Mouse (Mus musculus): ENCODE results near the gene P2rx4. TPM values are rescaled to one million over a fixed set of nuclear protein-coding genes. Genes with fewer than 3 reads are reported as not detected.

P2rx4 gene
- polyA plus RNA-seq, 1 experiment from 2014 or later = 17.5 TPM

GRCm38 (mm10) chr5:122730776-122731175 is 23.4 kb downstream of the P2rx4 start:
- no peak overlapping the region for H3K27ac ChIP-seq (ENCODE audit: poor library complexity, severe bottlenecking)
- H3K4me2 ChIP-seq = no peak overlapping the region
- no peaks in the 10 kb centered on the region for H3K27me3 ChIP-seq (replicated peaks)
- H3K9me3 ChIP-seq (replicated peaks) = no peaks in the 10 kb centered on the region
- no peak for ATAC-seq (ENCODE audit: insufficient number of reproducible peaks, low FRiP score)
- peaks cover 31% of the 10 kb centered on the region for H3K4me1 ChIP-seq (replicated peaks)
- no peak overlapping the region for H3K9ac ChIP-seq
- 79% methylated on average over 10 of the region's 10 CpGs for WGBS
- H3K4me3 ChIP-seq = no peak overlapping the region
- peaks cover 4% of the 10 kb centered on the region; the same call in 1 of the 2 replicates for H3K36me3 ChIP-seq

GRCm38 (mm10) chr5:122731321-122731720 is 24.0 kb downstream of the P2rx4 start:
- no peaks in the 10 kb centered on the region for H3K9me3 ChIP-seq (replicated peaks)
- peaks cover 4% of the 10 kb centered on the region; the same call in 1 of the 2 replicates for H3K36me3 ChIP-seq
- no peaks in the 10 kb centered on the region for H3K27me3 ChIP-seq (replicated peaks)
- WGBS = 68% methylated on average over 8 of the region's 8 CpGs
- no peak overlapping the region for H3K4me3 ChIP-seq
- H3K4me2 ChIP-seq = no peak overlapping the region; the same call in 1 of the 2 replicates
- H3K4me1 ChIP-seq (replicated peaks) = peaks cover 28% of the 10 kb centered on the region
- H3K9ac ChIP-seq = no peak overlapping the region
- ATAC-seq (ENCODE audit: insufficient number of reproducible peaks, low FRiP score) = no peak
- H3K27ac ChIP-seq (ENCODE audit: poor library complexity, severe bottlenecking) = peak overlapping the region; percentile 78

GRCm38 (mm10) chr5:122731991-122732673 is 24.8 kb downstream of the P2rx4 start:
- Histone ChIP-seq H3K27me3 (replicated peaks) (no peaks in the 10 kb centered on the region), H3K4me3 (no peak overlapping the region), H3K4me1 (replicated peaks) (peaks cover 28% of the 10 kb centered on the region), H3K9me3 (replicated peaks) (no peaks in the 10 kb centered on the region), H3K36me3 (peaks cover 11% of the 10 kb centered on the region), H3K9ac (no peak overlapping the region), H3K27ac (ENCODE audit: poor library complexity, severe bottlenecking) (peak overlapping the region; percentile 78), H3K4me2 (peak overlapping the region; percentile 19)
- WGBS = 32% methylated on average over 15 of the region's 15 CpGs
- peak; percentile 66; the same call in 1 of the 2 replicates for ATAC-seq (ENCODE audit: insufficient number of reproducible peaks, low FRiP score)

GRCm38 (mm10) chr5:122733881-122734280 is 26.5 kb downstream of the P2rx4 start:
- Histone ChIP-seq H3K36me3 (peaks cover 14% of the 10 kb centered on the region), H3K9ac (no peak overlapping the region), H3K4me2 (peak overlapping the region; percentile 42), H3K9me3 (replicated peaks) (no peaks in the 10 kb centered on the region), H3K4me3 (no peak overlapping the region), H3K4me1 (replicated peaks) (peaks cover 28% of the 10 kb centered on the region), H3K27me3 (replicated peaks) (no peaks in the 10 kb centered on the region), H3K27ac (ENCODE audit: poor library complexity, severe bottlenecking) (no peak overlapping the region)
- ATAC-seq (ENCODE audit: insufficient number of reproducible peaks, low FRiP score) = no peak
- 66% methylated on average over 17 of the region's 17 CpGs for WGBS

- Histone ChIP-seq H3K9ac (no peak overlapping the region), H3K27me3 (replicated peaks) (no peaks in the 10 kb centered on the region), H3K4me2 (no peak overlapping the region), H3K4me3 (no peak overlapping the region), H3K27ac (ENCODE audit: poor library complexity, severe bottlenecking) (no peak overlapping the region), H3K4me1 (replicated peaks) (peaks cover 21% of the 10 kb centered on the region), H3K9me3 (replicated peaks) (no peaks in the 10 kb centered on the region), H3K36me3 (peaks cover 14% of the 10 kb centered on the region)
- no peak for ATAC-seq (ENCODE audit: insufficient number of reproducible peaks, low FRiP score)
- 87% methylated on average over 7 of the region's 7 CpGs for WGBS
These were observed 28.5 kb downstream of the P2rx4 start for GRCm38 (mm10) chr5:122735853-122736252.

- Histone ChIP-seq H3K36me3 (peaks cover 22% of the 10 kb centered on the region), H3K9me3 (replicated peaks) (no peaks in the 10 kb centered on the region), H3K4me2 (no peak overlapping the region), H3K27ac (ENCODE audit: poor library complexity, severe bottlenecking) (no peak overlapping the region), H3K4me1 (replicated peaks) (peaks cover 15% of the 10 kb centered on the region), H3K4me3 (no peak overlapping the region), H3K27me3 (replicated peaks) (no peaks in the 10 kb centered on the region), H3K9ac (no peak overlapping the region)
- 90% methylated on average over 15 of the region's 15 CpGs for WGBS
- ATAC-seq (ENCODE audit: insufficient number of reproducible peaks, low FRiP score) = peak; percentile 19; the same call in 1 of the 2 replicates
These were observed 29.4 kb downstream of the P2rx4 start for GRCm38 (mm10) chr5:122736761-122737160.

GRCm38 (mm10) chr5:122743880-122744422 is 36.6 kb downstream of the P2rx4 start:
- Histone ChIP-seq H3K4me3 (no peak overlapping the region), H3K4me1 (replicated peaks) (no peaks in the 10 kb centered on the region), H3K27me3 (replicated peaks) (no peaks in the 10 kb centered on the region), H3K27ac (ENCODE audit: poor library complexity, severe bottlenecking) (no peak overlapping the region), H3K4me2 (no peak overlapping the region), H3K9ac (no peak overlapping the region), H3K36me3 (peaks cover 60% of the 10 kb centered on the region), H3K9me3 (replicated peaks) (no peaks in the 10 kb centered on the region)
- ATAC-seq (ENCODE audit: insufficient number of reproducible peaks, low FRiP score) = no peak
- 74% methylated on average over 13 of the region's 13 CpGs for WGBS

GRCm38 (mm10) chr5:122747950-122748349 is 40.6 kb downstream of the P2rx4 start:
- no peak for ATAC-seq (ENCODE audit: insufficient number of reproducible peaks, low FRiP score)
- H3K4me2 ChIP-seq = no peak overlapping the region
- H3K4me3 ChIP-seq = no peak overlapping the region
- H3K9me3 ChIP-seq (replicated peaks) = no peaks in the 10 kb centered on the region
- no peak overlapping the region for H3K27ac ChIP-seq (ENCODE audit: poor library complexity, severe bottlenecking)
- H3K9ac ChIP-seq = no peak overlapping the region
- 75% methylated on average over 7 of the region's 7 CpGs for WGBS
- H3K27me3 ChIP-seq (replicated peaks) = no peaks in the 10 kb centered on the region
- H3K36me3 ChIP-seq = peaks cover 49% of the 10 kb centered on the region
- no peaks in the 10 kb centered on the region for H3K4me1 ChIP-seq (replicated peaks)

GRCm38 (mm10) chr5:122754477-122754876 is 47.1 kb downstream of the P2rx4 start:
- H3K36me3 ChIP-seq = peaks cover 51% of the 10 kb centered on the region
- no peak overlapping the region for H3K27ac ChIP-seq (ENCODE audit: poor library complexity, severe bottlenecking)
- WGBS = 82% methylated on average over 16 of the region's 16 CpGs
- no peak overlapping the region for H3K4me3 ChIP-seq
- no peaks in the 10 kb centered on the region for H3K4me1 ChIP-seq (replicated peaks)
- ATAC-seq (ENCODE audit: insufficient number of reproducible peaks, low FRiP score) = no peak
- H3K9me3 ChIP-seq (replicated peaks) = no peaks in the 10 kb centered on the region
- no peaks in the 10 kb centered on the region for H3K27me3 ChIP-seq (replicated peaks)
- no peak overlapping the region for H3K4me2 ChIP-seq
- no peak overlapping the region for H3K9ac ChIP-seq

GRCm38 (mm10) chr5:122755620-122756019 is 48.3 kb downstream of the P2rx4 start:
- peaks cover 43% of the 10 kb centered on the region for H3K36me3 ChIP-seq
- no peak overlapping the region for H3K4me2 ChIP-seq
- 92% methylated on average over 4 of the region's 4 CpGs for WGBS
- H3K27ac ChIP-seq (ENCODE audit: poor library complexity, severe bottlenecking) = no peak overlapping the region
- no peak overlapping the region for H3K9ac ChIP-seq
- no peaks in the 10 kb centered on the region for H3K9me3 ChIP-seq (replicated peaks)
- H3K4me1 ChIP-seq (replicated peaks) = peaks cover 2% of the 10 kb centered on the region
- no peaks in the 10 kb centered on the region for H3K27me3 ChIP-seq (replicated peaks)
- no peak overlapping the region for H3K4me3 ChIP-seq
- ATAC-seq (ENCODE audit: insufficient number of reproducible peaks, low FRiP score) = no peak

- Histone ChIP-seq H3K4me1 (replicated peaks) (peaks cover 7% of the 10 kb centered on the region), H3K27me3 (replicated peaks) (no peaks in the 10 kb centered on the region), H3K27ac (ENCODE audit: poor library complexity, severe bottlenecking) (no peak overlapping the region), H3K4me3 (no peak overlapping the region), H3K4me2 (no peak overlapping the region), H3K36me3 (peaks cover 43% of the 10 kb centered on the region), H3K9me3 (replicated peaks) (no peaks in the 10 kb centered on the region), H3K9ac (no peak overlapping the region)
- WGBS = 81% methylated on average over 6 of the region's 6 CpGs
- no peak for ATAC-seq (ENCODE audit: insufficient number of reproducible peaks, low FRiP score)
These were observed 48.8 kb downstream of the P2rx4 start for GRCm38 (mm10) chr5:122756144-122756543.
